Mouse (Mus musculus) forebrain, embryonic 10.5 days (tissue): ENCODE results near the gene Tuba4a. TPM values are rescaled to one million over a fixed set of nuclear protein-coding genes. Genes with fewer than 3 reads are reported as not detected.

ENCODE experiments used
- DNase-seq: peaks from one replicate; pipeline ENCODE4 v3.0.0-alpha.2; 2017; ENCODE audit warnings: low spot score; ENCODE audit errors: extremely low spot score
- H3K27ac ChIP-seq: fragments of 300-500 bp; sonication (generic); 2 replicates; pipeline ENCODE4 v1.5.1; 2016; ENCODE audit warnings: mild to moderate bottlenecking
- H3K27me3 ChIP-seq: fragments of 300-500 bp; sonication (generic); 2 replicates; pipeline ENCODE4 v1.6.1; 2016; ENCODE audit warnings: mild to moderate bottlenecking; ENCODE audit not compliant: poor library complexity, severe bottlenecking
- H3K36me3 ChIP-seq: fragments of 300-500 bp; sonication (generic); replicated peaks from 2 replicates; pipeline ENCODE4 v1.6.1; 2016; ENCODE audit warnings: mild to moderate bottlenecking, moderate library complexity
- H3K4me1 ChIP-seq: fragments of 300-500 bp; sonication (generic); 2 replicates; pipeline ENCODE4 v1.6.1; 2016
- H3K4me3 ChIP-seq: fragments of 300-500 bp; sonication (generic); 2 replicates; pipeline ENCODE4 v1.5.1; 2016; ENCODE audit warnings: mild to moderate bottlenecking, moderate library complexity
- H3K9me3 ChIP-seq: fragments of 300-500 bp; sonication (generic); 2 replicates; pipeline ENCODE4 v1.6.1; 2016; ENCODE audit warnings: mild to moderate bottlenecking, moderate library complexity
- WGBS: fragments of 180-500 bp; shearing (Covaris S2); methylation state at CpG from one replicate; pipeline ENCODE4 v1.1.7; 2016; 5-methylcytosine and 5-hydroxymethylcytosine counted together
- polyA plus RNA-seq: library from polyadenylated mRNA; unstranded; fragments of >200 nt; fragmentation: Nextera tagmentation; extraction: Ambion mirVana; gene quantifications from 2 replicates; pipeline ENCODE4 v1.2.1, GENCODE M21; 2016

The Tuba4a gene
- polyA plus RNA-seq, result 11.0 and 13.7 TPM in 2 replicates

GRCm38 (mm10) chr1:75219531-75219930 lies at the start of gene Tuba4a:
TSS of gene Tuba4a (minus strand) at chr1:75219865.
- H3K9me3 ChIP-seq, result no peaks in the 10 kb centered on the region
- DNase-seq, result peak; percentile 40
- H3K4me3 ChIP-seq, result peak within 1 kb of the TSS; percentile 65
- H3K27me3 ChIP-seq, result peaks cover 82% of the 10 kb centered on the region
- H3K27ac ChIP-seq, result peak within 1 kb of the TSS; percentile 53; the same call in 1 of the 2 replicates
- H3K36me3 ChIP-seq, result peaks cover 17% of the 10 kb centered on the region
- H3K4me1 ChIP-seq, result peaks cover 21% of the 10 kb centered on the region
- under 1% methylated on average over 34 of the region's 34 CpGs for WGBS

GRCm38 (mm10) chr1:75264091-75264880 lies 44.6 kb upstream of the Tuba4a start, which contains the start of gene Ptprn:
TSS of gene Ptprn (minus strand) at chr1:75264502.
- DNase-seq, result no peak
- H3K27me3 ChIP-seq, result peaks cover 56% of the 10 kb centered on the region

GRCm38 (mm10) chr1:75262969-75263951 lies 43.6 kb upstream of the Tuba4a start:
- Histone ChIP-seq H3K36me3 (no peaks in the 10 kb centered on the region), H3K4me3 (peak overlapping the region; percentile 53), H3K9me3 (no peaks in the 10 kb centered on the region), H3K27me3 (peaks cover 58% of the 10 kb centered on the region), H3K27ac (no peak overlapping the region), H3K4me1 (peaks cover 15% of the 10 kb centered on the region)
- DNase-seq, result peak; percentile 68
- WGBS, result 2% methylated on average over 40 of the region's 40 CpGs

More at GRCm38 (mm10) chr1:75264091-75264880, 44.6 kb upstream of the Tuba4a start, which contains the start of gene Ptprn:
- H3K36me3 ChIP-seq, result no peaks in the 10 kb centered on the region
- no peaks in the 10 kb centered on the region for H3K9me3 ChIP-seq
- H3K27ac ChIP-seq, result no peak within 1 kb of the TSS
- peaks cover 15% of the 10 kb centered on the region for H3K4me1 ChIP-seq
- WGBS, result 12% methylated on average over 30 of the region's 32 CpGs
- H3K4me3 ChIP-seq, result peak within 1 kb of the TSS; percentile 53

GRCm38 (mm10) chr1:75261278-75261677 lies 41.6 kb upstream of the Tuba4a start:
- no peak for DNase-seq
- H3K27ac ChIP-seq, result no peak overlapping the region
- H3K36me3 ChIP-seq, result no peaks in the 10 kb centered on the region
- no peak overlapping the region for H3K4me3 ChIP-seq
- peaks cover 59% of the 10 kb centered on the region for H3K27me3 ChIP-seq
- H3K9me3 ChIP-seq, result no peaks in the 10 kb centered on the region
- H3K4me1 ChIP-seq, result peaks cover 15% of the 10 kb centered on the region

- 73% methylated on average over 10 of the region's 10 CpGs for WGBS
- H3K36me3 ChIP-seq, result no peaks in the 10 kb centered on the region
- no peak for DNase-seq
Measured at GRCm38 (mm10) chr1:75255516-75256046, 35.9 kb upstream of the Tuba4a start.

GRCm38 (mm10) chr1:75254625-75255013 lies 35.0 kb upstream of the Tuba4a start:
- Histone ChIP-seq H3K4me1 (peaks cover 17% of the 10 kb centered on the region), H3K36me3 (no peaks in the 10 kb centered on the region), H3K4me3 (no peak overlapping the region), H3K9me3 (no peaks in the 10 kb centered on the region), H3K27me3 (peaks cover 21% of the 10 kb centered on the region), H3K27ac (no peak overlapping the region)
- no peak for DNase-seq
- WGBS, result 78% methylated on average over 8 of the region's 8 CpGs

More at GRCm38 (mm10) chr1:75255516-75256046, 35.9 kb upstream of the Tuba4a start:
- peaks cover 14% of the 10 kb centered on the region for H3K4me1 ChIP-seq
- no peak overlapping the region for H3K27ac ChIP-seq
- H3K4me3 ChIP-seq, result no peak overlapping the region
- H3K9me3 ChIP-seq, result no peaks in the 10 kb centered on the region
- peaks cover 26% of the 10 kb centered on the region for H3K27me3 ChIP-seq

GRCm38 (mm10) chr1:75253849-75254624 lies 34.4 kb upstream of the Tuba4a start:
- 68% methylated on average over 16 of the region's 16 CpGs for WGBS
- H3K9me3 ChIP-seq, result no peaks in the 10 kb centered on the region
- no peak overlapping the region for H3K27ac ChIP-seq
- H3K4me1 ChIP-seq, result peaks cover 17% of the 10 kb centered on the region
- no peak overlapping the region for H3K4me3 ChIP-seq
- no peaks in the 10 kb centered on the region for H3K36me3 ChIP-seq
- peaks cover 21% of the 10 kb centered on the region for H3K27me3 ChIP-seq
- DNase-seq, result peak; percentile 80

- H3K36me3 ChIP-seq, result no peaks in the 10 kb centered on the region
- 73% methylated on average over 16 of the region's 16 CpGs for WGBS
- no peak overlapping the region for H3K27ac ChIP-seq
- H3K27me3 ChIP-seq, result peaks cover 18% of the 10 kb centered on the region
- H3K4me1 ChIP-seq, result peaks cover 23% of the 10 kb centered on the region
- no peaks in the 10 kb centered on the region for H3K9me3 ChIP-seq
- no peak for DNase-seq
- H3K4me3 ChIP-seq, result no peak overlapping the region
Measured at GRCm38 (mm10) chr1:75253029-75253428, 33.4 kb upstream of the Tuba4a start.

GRCm38 (mm10) chr1:75252308-75252707 lies 32.6 kb upstream of the Tuba4a start:
- H3K4me1 ChIP-seq, result peaks cover 30% of the 10 kb centered on the region
- no peak overlapping the region for H3K27ac ChIP-seq
- H3K9me3 ChIP-seq, result no peaks in the 10 kb centered on the region
- H3K27me3 ChIP-seq, result peaks cover 18% of the 10 kb centered on the region
- H3K4me3 ChIP-seq, result no peak overlapping the region
- WGBS, result 69% methylated on average over 13 of the region's 13 CpGs
- no peaks in the 10 kb centered on the region for H3K36me3 ChIP-seq
- DNase-seq, result no peak

GRCm38 (mm10) chr1:75251112-75251970 lies 31.7 kb upstream of the Tuba4a start:
- Histone ChIP-seq H3K27ac (peak overlapping the region; percentile 21; the same call in 1 of the 2 replicates), H3K4me1 (peaks cover 32% of the 10 kb centered on the region), H3K36me3 (no peaks in the 10 kb centered on the region), H3K27me3 (peaks cover 18% of the 10 kb centered on the region), H3K4me3 (peak overlapping the region; percentile 41), H3K9me3 (no peaks in the 10 kb centered on the region)
- DNase-seq, result peak; percentile 82
- WGBS, result 6% methylated on average over 22 of the region's 22 CpGs

GRCm38 (mm10) chr1:75250498-75250897 lies 30.8 kb upstream of the Tuba4a start:
- Histone ChIP-seq H3K9me3 (no peaks in the 10 kb centered on the region), H3K4me1 (peaks cover 32% of the 10 kb centered on the region), H3K27me3 (peaks cover 18% of the 10 kb centered on the region), H3K36me3 (no peaks in the 10 kb centered on the region), H3K4me3 (no peak overlapping the region), H3K27ac (no peak overlapping the region)
- DNase-seq, result no peak
- WGBS, result 53% methylated on average over 3 of the region's 3 CpGs
